Mouse (Mus musculus): ENCODE measurements at regions not wholly inside any gene's neighbourhood (a gene's known extent, or its start where the extent isn't known, plus 50 kb on each side); places are given as distances from the start of the nearest gene placed in this dataset.

DNA sequence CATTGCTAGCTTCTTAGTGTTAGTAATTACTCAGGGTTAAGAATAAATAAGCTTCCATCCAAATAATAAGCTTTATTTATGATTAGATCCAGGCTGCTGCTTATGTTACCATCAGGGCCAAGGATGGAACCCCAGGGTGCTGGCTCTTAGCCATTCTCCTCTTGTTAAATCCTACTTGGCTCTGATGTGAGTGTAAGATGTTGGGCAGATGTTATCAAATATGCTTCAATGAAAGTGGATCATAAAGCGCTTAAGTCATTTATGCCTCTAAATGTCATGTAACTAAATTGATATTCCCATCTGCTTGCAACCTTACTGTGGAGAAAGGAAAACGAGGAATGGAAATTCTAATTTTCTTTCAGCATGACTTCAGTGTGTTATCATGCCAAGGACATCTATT is 426.4 kb upstream of the Lrrc4c start:
- 70% methylated on average over 2 of the region's 2 CpGs for WGBS
- H3K36me3 ChIP-seq (ENCODE audit: control insufficient read depth, insufficient read depth), result no peaks in the 10 kb centered on the region
- H3K4me1 ChIP-seq (replicated peaks; ENCODE audit: control insufficient read depth, insufficient read depth, low read length), result no peaks in the 10 kb centered on the region
- no peak overlapping the region for H3K4me3 ChIP-seq (replicated peaks; ENCODE audit: low read length)
- no peak overlapping the region for H3K4me2 ChIP-seq (ENCODE audit: low read length)
- H3K9ac ChIP-seq (replicated peaks; ENCODE audit: low read depth, low read length), result no peak overlapping the region
- H3K27ac ChIP-seq (ENCODE audit: low read length), result no peak overlapping the region
- H3K27me3 ChIP-seq (replicated peaks; ENCODE audit: control insufficient read depth, insufficient read depth, low read length), result no peaks in the 10 kb centered on the region
- H3K9me3 ChIP-seq (ENCODE audit: control insufficient read depth, low read length), result no peaks in the 10 kb centered on the region
- peak; percentile 79 for ATAC-seq

DNA sequence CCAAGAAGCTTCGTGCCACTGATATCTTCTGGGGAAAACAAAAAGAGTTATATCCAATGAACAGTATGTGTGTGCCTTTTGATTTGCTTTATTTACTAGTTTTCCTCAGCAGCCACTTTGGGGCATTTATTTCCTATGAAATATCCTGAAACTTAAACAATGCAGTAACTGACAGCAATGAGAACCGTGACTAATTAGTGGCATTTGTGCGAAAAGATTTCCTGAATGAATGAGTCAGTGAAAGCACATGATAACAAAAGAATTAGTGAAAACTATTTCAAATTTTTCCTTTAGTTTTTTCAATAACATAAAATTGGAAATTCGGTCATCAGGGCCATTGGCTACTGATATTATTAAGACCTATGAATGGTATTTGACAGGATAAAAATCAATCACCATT is 412.9 kb upstream of the Lrrc4c start:
- H3K27me3 ChIP-seq (replicated peaks; ENCODE audit: control insufficient read depth, insufficient read depth, low read length), result no peaks in the 10 kb centered on the region
- H3K9ac ChIP-seq (replicated peaks; ENCODE audit: low read depth, low read length), result no peak overlapping the region
- H3K4me3 ChIP-seq (replicated peaks; ENCODE audit: low read length), result no peak overlapping the region
- no peaks in the 10 kb centered on the region for H3K9me3 ChIP-seq (ENCODE audit: control insufficient read depth, low read length)
- 59% methylated on average over 4 of the region's 4 CpGs for WGBS
- H3K4me2 ChIP-seq (ENCODE audit: low read length), result no peak overlapping the region
- H3K36me3 ChIP-seq (ENCODE audit: control insufficient read depth, insufficient read depth), result no peaks in the 10 kb centered on the region
- no peak for ATAC-seq
- H3K27ac ChIP-seq (ENCODE audit: low read length), result no peak overlapping the region
- H3K4me1 ChIP-seq (replicated peaks; ENCODE audit: control insufficient read depth, insufficient read depth, low read length), result no peaks in the 10 kb centered on the region

DNA sequence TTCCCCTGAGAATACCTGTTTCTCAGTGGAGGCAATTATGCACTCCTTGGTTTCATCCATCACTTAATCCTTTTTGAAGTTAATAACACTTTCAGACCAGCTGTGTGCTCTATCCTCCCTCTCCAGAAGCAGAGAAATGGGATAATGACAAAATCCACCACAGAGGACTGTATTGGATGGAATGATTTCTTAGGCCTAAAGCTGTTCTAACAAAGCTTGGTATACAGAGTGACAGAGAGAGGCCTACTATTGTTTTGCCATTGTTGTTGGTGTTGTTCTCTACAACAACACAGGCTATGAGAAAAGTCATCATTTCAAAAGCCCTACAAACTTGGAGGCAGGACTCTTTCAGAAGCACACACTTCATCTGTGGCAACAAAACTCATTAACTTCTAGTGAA is 408.2 kb upstream of the Lrrc4c start:
- Histone ChIP-seq H3K9ac (replicated peaks; ENCODE audit: low read depth, low read length) (no peak overlapping the region), H3K4me3 (replicated peaks; ENCODE audit: low read length) (no peak overlapping the region), H3K9me3 (ENCODE audit: control insufficient read depth, low read length) (no peaks in the 10 kb centered on the region), H3K4me2 (ENCODE audit: low read length) (no peak overlapping the region), H3K4me1 (replicated peaks; ENCODE audit: control insufficient read depth, insufficient read depth, low read length) (no peaks in the 10 kb centered on the region), H3K36me3 (ENCODE audit: control insufficient read depth, insufficient read depth) (no peaks in the 10 kb centered on the region), H3K27ac (ENCODE audit: low read length) (no peak overlapping the region), H3K27me3 (replicated peaks; ENCODE audit: control insufficient read depth, insufficient read depth, low read length) (no peaks in the 10 kb centered on the region)
- ATAC-seq, result no peak

DNA sequence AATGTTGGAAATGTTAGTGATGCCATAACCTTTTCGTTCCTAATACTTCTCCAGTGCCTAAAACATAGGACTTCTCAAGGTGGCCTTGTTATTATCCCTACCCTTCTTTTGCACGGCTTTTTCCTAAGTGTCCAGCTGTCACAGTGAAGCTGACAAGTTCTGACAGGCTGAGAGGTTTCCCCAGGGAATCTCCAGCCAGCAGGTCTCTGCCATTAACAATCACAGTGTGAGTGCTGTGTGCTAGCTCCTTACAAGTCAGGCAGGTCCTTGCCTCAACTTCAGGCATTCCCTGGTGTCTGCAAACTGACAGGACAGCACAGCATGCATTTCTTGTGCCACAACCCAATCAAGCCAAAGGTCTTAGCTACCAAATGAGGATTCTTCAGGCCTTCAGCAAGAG is 407.8 kb upstream of the Lrrc4c start:
- Histone ChIP-seq H3K4me1 (replicated peaks; ENCODE audit: control insufficient read depth, insufficient read depth, low read length) (no peaks in the 10 kb centered on the region), H3K4me2 (ENCODE audit: low read length) (no peak overlapping the region), H3K9ac (replicated peaks; ENCODE audit: low read depth, low read length) (no peak overlapping the region), H3K4me3 (replicated peaks; ENCODE audit: low read length) (no peak overlapping the region), H3K9me3 (ENCODE audit: control insufficient read depth, low read length) (no peaks in the 10 kb centered on the region), H3K36me3 (ENCODE audit: control insufficient read depth, insufficient read depth) (no peaks in the 10 kb centered on the region), H3K27ac (ENCODE audit: low read length) (no peak overlapping the region), H3K27me3 (replicated peaks; ENCODE audit: control insufficient read depth, insufficient read depth, low read length) (no peaks in the 10 kb centered on the region)
- WGBS, result 32% methylated on average over 2 of the region's 2 CpGs
- ATAC-seq, result no peak

Data from forebrain, embryonic 16.5 days (tissue).